Mouse (Mus musculus): ENCODE results near the gene Adamts13. TPM values are rescaled to one million over a fixed set of nuclear protein-coding genes. Genes with fewer than 3 reads are reported as not detected.

Gene Adamts13
- total and polyA plus RNA-seq, 3 experiments = 19.7 to 130 TPM; not detected in 1

DNA sequence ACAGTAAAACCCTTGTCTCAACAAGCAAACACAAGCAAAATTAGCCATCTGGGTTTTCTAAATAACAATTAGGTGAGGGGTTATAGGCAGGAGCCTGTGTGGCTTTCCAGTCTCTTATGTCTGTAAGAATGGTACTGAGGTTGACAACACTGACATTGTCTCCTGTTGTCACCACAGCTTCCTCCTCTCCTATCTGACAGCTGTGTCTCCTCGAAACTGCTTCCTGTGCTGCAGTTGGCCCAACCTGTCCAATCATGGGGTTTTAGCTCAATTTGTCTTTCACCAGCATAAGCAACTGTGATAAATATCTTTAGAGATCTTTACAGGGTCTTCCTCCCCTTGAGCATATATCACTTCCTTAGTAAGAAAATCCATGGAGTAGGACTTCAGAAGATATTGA lies 36.8 kb upstream of the Adamts13 start (continued):
- TF ChIP-seq TCF12 (IDR thresholded peaks at IDR 0.05; ENCODE audit: low read depth, low read length) (no peak; the same call in 1 of the 2 replicates), POLR2A (IDR thresholded peaks at IDR 0.05; ENCODE audit: control insufficient read depth in 1 of 2, insufficient read depth in 1 of 2, low read depth in 1 of 2, low read length in 2 of 2, poor library complexity in 1 of 2) (0 out of 4 replicates have a peak, but pooled peaks of 1 of the 2 experiments have one; percentile 27)

- Histone ChIP-seq H3K36me3 (ENCODE audit: control insufficient read depth in 1 of 2, insufficient read depth in 2 of 2, low read length in 2 of 2) (no peaks in the 10 kb centered on the region; a peak in 1 of 4 replicates), H3K4me3 (ENCODE audit: control insufficient read depth in 1 of 2, insufficient read depth in 1 of 2, low read depth in 2 of 2, low read length in 2 of 2) (no peak overlapping the region), H3K9ac (ENCODE audit: control insufficient read depth, low read depth, low read length, poor library complexity, severe bottlenecking) (no peak overlapping the region), H3K27ac (ENCODE audit: control insufficient read depth, low read depth, low read length) (no peak overlapping the region), H3K4me1 (ENCODE audit: control insufficient read depth in 1 of 2, insufficient read depth in 2 of 2, low read length in 2 of 2) (no peaks in the 10 kb centered on the region; a peak in 3 of 4 replicates), H3K27me3 (ENCODE audit: control insufficient read depth in 1 of 2, insufficient read depth in 2 of 2, low read length in 2 of 2) (no peaks in the 10 kb centered on the region; a peak in 1 of 4 replicates), H3K9me3 (replicated peaks; ENCODE audit: insufficient read depth, low read length) (no peaks in the 10 kb centered on the region), H3K79me2 (ENCODE audit: control insufficient read depth, insufficient read depth, low read length, poor library complexity) (no peaks in the 10 kb centered on the region)
- TF ChIP-seq MXI1 (IDR thresholded peaks at IDR 0.05; ENCODE audit: low read depth, low read length) (no peak), CHD2 (IDR thresholded peaks at IDR 0.05; ENCODE audit: low read length) (no peak), ETS1 (IDR thresholded peaks at IDR 0.05; ENCODE audit: low read depth, low read length) (no peak), TCF12 (IDR thresholded peaks at IDR 0.05; ENCODE audit: low read depth, low read length) (no peak), USF2 (IDR thresholded peaks at IDR 0.05; ENCODE audit: borderline replicate concordance in 1 of 2, insufficient read depth in 1 of 2, low read depth in 1 of 2, low read length in 2 of 2) (no peak), TBP (IDR thresholded peaks at IDR 0.05; ENCODE audit: low read depth, low read length) (no peak), E2F4 (IDR thresholded peaks at IDR 0.05; ENCODE audit: borderline replicate concordance, low read depth, low read length) (no peak), ZMIZ1 (IDR thresholded peaks at IDR 0.05; ENCODE audit: low read depth, low read length) (no peak), POLR2A (IDR thresholded peaks at IDR 0.05; ENCODE audit: control insufficient read depth in 1 of 2, insufficient read depth in 1 of 2, low read depth in 1 of 2, low read length in 2 of 2, poor library complexity in 1 of 2) (no peak), ZKSCAN1 (IDR thresholded peaks at IDR 0.05; ENCODE audit: low read depth, low read length) (no peak), MEF2A (IDR thresholded peaks at IDR 0.05; ENCODE audit: extremely low read depth, insufficient replicate concordance, low read depth, low read length, poor library complexity, severe bottlenecking) (no peak), ZC3H11A (IDR thresholded peaks at IDR 0.05; ENCODE audit: low read depth, low read length) (no peak), RAD21 (IDR thresholded peaks at IDR 0.05; ENCODE audit: low read depth, low read length) (no peak), MAX (IDR thresholded peaks at IDR 0.05; ENCODE audit: low read length) (no peak), ZNF384 (IDR thresholded peaks at IDR 0.05; ENCODE audit: low read depth, low read length) (no peak), NRF1 (IDR thresholded peaks at IDR 0.05; ENCODE audit: insufficient read depth, low read depth, low read length, poor library complexity, severe bottlenecking) (no peak), MAFK (IDR thresholded peaks at IDR 0.05; ENCODE audit: borderline replicate concordance, low read depth, low read length) (no peak), UBTF (IDR thresholded peaks at IDR 0.05; ENCODE audit: borderline replicate concordance, insufficient read depth, low read depth, low read length) (no peak), BHLHE40 (IDR thresholded peaks at IDR 0.05; ENCODE audit: borderline replicate concordance, low read depth, low read length) (no peak)
- DNase-seq (ENCODE audit: low read depth, low spot score) = no peak
These were observed 31.7 kb upstream of the Adamts13 start for GRCm38 (mm10) chr2:26941539-26941938.
